Mouse (Mus musculus) large intestine, adult 2 months (tissue): Measurements from ENCODE around the gene Fcgr1. TPM values are rescaled to one million over a fixed set of nuclear protein-coding genes. Genes with fewer than 3 reads are reported as not detected.
"Not testable (repeated sequence)": the region's sequence is repeated elsewhere in the genome, so short reads cannot be mapped to it uniquely, and the experiment has no call there.

ENCODE experiments used
- DNase-seq: peaks from one replicate; pipeline ENCODE4 v3.0.0-alpha.2; 2012; ENCODE audit warnings: low read depth, low spot score
- WGBS: fragments of 180-500 bp; shearing (Covaris S2); methylation state at CpG from one replicate; pipeline ENCODE4 v1.1.7; 2018; 5-methylcytosine and 5-hydroxymethylcytosine counted together
- polyA plus RNA-seq: library from polyadenylated mRNA; depleted of rRNA; stranded (reverse); fragments of >200 nt; gene quantifications from 2 replicates; pipeline ENCODE4 v1.2.3, GENCODE M21; 2012

The Fcgr1 gene
- polyA plus RNA-seq, 1 experiment, result 5.6 TPM

- not testable (repeated sequence) for DNase-seq
- 2% methylated on average over 47 of the region's 49 CpGs for WGBS
Measured at GRCm38 (mm10) chr3:96328060-96328729, 34.4 kb upstream of the Fcgr1 start.

- WGBS, result under 1% methylated on average over 17 of the region's 18 CpGs
- no peak for DNase-seq
Measured at GRCm38 (mm10) chr3:96327647-96328046, 33.9 kb upstream of the Fcgr1 start.

GRCm38 (mm10) chr3:96327131-96327530 is 33.4 kb upstream of the Fcgr1 start:
- no peak for DNase-seq
- 5% methylated on average over 6 of the region's 6 CpGs for WGBS

GRCm38 (mm10) chr3:96323806-96324205 is 30.0 kb upstream of the Fcgr1 start:
- WGBS, result 45% methylated on average over 6 of the region's 6 CpGs
- not testable (repeated sequence) for DNase-seq

GRCm38 (mm10) chr3:96322609-96323008 is 28.8 kb upstream of the Fcgr1 start:
- DNase-seq, result no peak
- WGBS, result 33% methylated on average over 10 of the region's 10 CpGs

GRCm38 (mm10) chr3:96321891-96322290 is 28.1 kb upstream of the Fcgr1 start:
- DNase-seq, result no peak
- WGBS, result 26% methylated on average over 15 of the region's 15 CpGs

GRCm38 (mm10) chr3:96320003-96320402 is 26.2 kb upstream of the Fcgr1 start:
- 88% methylated on average over 13 of the region's 13 CpGs for WGBS
- DNase-seq, result not testable (repeated sequence)

- DNase-seq, result no peak
- WGBS, result 55% methylated on average over 8 of the region's 8 CpGs
Measured at GRCm38 (mm10) chr3:96312341-96313098, 18.8 kb upstream of the Fcgr1 start.

GRCm38 (mm10) chr3:96309441-96309840 is 15.7 kb upstream of the Fcgr1 start:
- DNase-seq, result no peak
- WGBS, result 49% methylated on average over 3 of the region's 3 CpGs

- 62% methylated on average over 9 of the region's 9 CpGs for WGBS
- no peak for DNase-seq
Measured at GRCm38 (mm10) chr3:96306506-96306905, 12.7 kb upstream of the Fcgr1 start.

GRCm38 (mm10) chr3:96302076-96302475 is 8.3 kb upstream of the Fcgr1 start:
- WGBS, result 83% methylated on average over 5 of the region's 5 CpGs
- DNase-seq, result no peak

- 57% methylated on average over 26 of the region's 26 CpGs for WGBS
- DNase-seq, result no peak
Measured at GRCm38 (mm10) chr3:96300706-96301529, 7.1 kb upstream of the Fcgr1 start.

- WGBS, result 98% methylated on average over 2 of the region's 2 CpGs
- no peak for DNase-seq
Measured at GRCm38 (mm10) chr3:96299562-96299961, 5.8 kb upstream of the Fcgr1 start.

- WGBS, result 92% methylated on average over 4 of the region's 4 CpGs
- DNase-seq, result no peak
Measured at GRCm38 (mm10) chr3:96298360-96298759, 4.6 kb upstream of the Fcgr1 start.

GRCm38 (mm10) chr3:96293368-96293767 is 401 bp downstream of the Fcgr1 start:
- WGBS, result 51% methylated on average over 5 of the region's 5 CpGs
- DNase-seq, result no peak

GRCm38 (mm10) chr3:96292641-96293040 is 1.1 kb downstream of the Fcgr1 start:
- WGBS, result 48% methylated on average over 6 of the region's 6 CpGs
- no peak for DNase-seq

- DNase-seq, result not testable (repeated sequence)
Measured at GRCm38 (mm10) chr3:96290727-96291126, 3.0 kb downstream of the Fcgr1 start.

GRCm38 (mm10) chr3:96289201-96289600 is 4.6 kb downstream of the Fcgr1 start:
- WGBS, result 56% methylated on average over 3 of the region's 3 CpGs
- no peak for DNase-seq

More at GRCm38 (mm10) chr3:96290727-96291126, 3.0 kb downstream of the Fcgr1 start:
- WGBS, result 94% methylated on average over 3 of the region's 3 CpGs

- WGBS, result 92% methylated on average over 11 of the region's 11 CpGs
- not testable (repeated sequence) for DNase-seq
Measured at GRCm38 (mm10) chr3:96287334-96287733, 6.4 kb downstream of the Fcgr1 start.

GRCm38 (mm10) chr3:96284457-96284856 is 9.3 kb downstream of the Fcgr1 start:
- no peak for DNase-seq
- 28% methylated on average over 4 of the region's 4 CpGs for WGBS
